Mouse (Mus musculus) brain, embryonic 14.5 days (tissue): ENCODE results near the gene Gm6763.
"Not testable (repeated sequence)": the region's sequence is repeated elsewhere in the genome, so short reads cannot be mapped to it uniquely, and the experiment has no call there.

Experiments
- CTCF ChIP-seq: fragments of 200-500 bp; IDR thresholded peaks from 2 replicates; pipeline ENCODE4 v1.5.1; 2012; ENCODE audit warnings: inconsistent platforms, mild to moderate bottlenecking, moderate library complexity, borderline replicate concordance; ENCODE audit not compliant: insufficient read depth, insufficient read length; ENCODE audit errors: extremely low read depth
- POLR2A ChIP-seq: fragments of 200-500 bp; IDR thresholded peaks from 2 replicates; pipeline ENCODE4 v1.6.1; 2012; ENCODE audit warnings: mild to moderate bottlenecking, inconsistent platforms, borderline replicate concordance; ENCODE audit not compliant: poor library complexity, insufficient read depth, insufficient read length, severe bottlenecking; ENCODE audit errors: extremely low read depth

GRCm38 (mm10) chr10:104159706-104160105 lies 8.4 kb downstream of the Gm6763 start, which contains the start of gene Gm8764:
- not testable (repeated sequence) for TF ChIP-seq CTCF, POLR2A
